Mouse (Mus musculus) embryonic fibroblast, embryonic 13.5 days (primary cell): ENCODE measurements at regions not wholly inside any gene's neighbourhood (a gene's known extent, or its start where the extent isn't known, plus 50 kb on each side); places are given as distances from the start of the nearest gene placed in this dataset.
A peak's percentile ranks its signal among the peaks of the same experiment; 100 is the strongest.

Experiments
- H3K27ac ChIP-seq: 2 replicates; pipeline ENCODE4 v1.5.1; 2012; ENCODE audit warnings: low read length, control low read depth, inconsistent platforms; ENCODE audit not compliant: insufficient read depth
- H3K4me1 ChIP-seq: 2 replicates; pipeline ENCODE4 v1.6.1; 2011; ENCODE audit warnings: low read length; ENCODE audit not compliant: control insufficient read depth, insufficient read depth
- H3K4me3 ChIP-seq: 2 replicates; pipeline ENCODE4 v1.5.1; 2011; ENCODE audit warnings: mild to moderate bottlenecking, control low read depth, low read length; ENCODE audit not compliant: insufficient read depth
- CTCF ChIP-seq: IDR thresholded peaks from 2 replicates; pipeline ENCODE4 v1.5.1; 2011; ENCODE audit warnings: mild to moderate bottlenecking, control low read depth, low read length, moderate library complexity, borderline replicate concordance; ENCODE audit not compliant: insufficient read depth
- POLR2A ChIP-seq: IDR thresholded peaks from 2 replicates; pipeline ENCODE4 v1.6.1; 2011; ENCODE audit warnings: low read depth, mild to moderate bottlenecking, control low read depth, low read length, moderate library complexity

DNA sequence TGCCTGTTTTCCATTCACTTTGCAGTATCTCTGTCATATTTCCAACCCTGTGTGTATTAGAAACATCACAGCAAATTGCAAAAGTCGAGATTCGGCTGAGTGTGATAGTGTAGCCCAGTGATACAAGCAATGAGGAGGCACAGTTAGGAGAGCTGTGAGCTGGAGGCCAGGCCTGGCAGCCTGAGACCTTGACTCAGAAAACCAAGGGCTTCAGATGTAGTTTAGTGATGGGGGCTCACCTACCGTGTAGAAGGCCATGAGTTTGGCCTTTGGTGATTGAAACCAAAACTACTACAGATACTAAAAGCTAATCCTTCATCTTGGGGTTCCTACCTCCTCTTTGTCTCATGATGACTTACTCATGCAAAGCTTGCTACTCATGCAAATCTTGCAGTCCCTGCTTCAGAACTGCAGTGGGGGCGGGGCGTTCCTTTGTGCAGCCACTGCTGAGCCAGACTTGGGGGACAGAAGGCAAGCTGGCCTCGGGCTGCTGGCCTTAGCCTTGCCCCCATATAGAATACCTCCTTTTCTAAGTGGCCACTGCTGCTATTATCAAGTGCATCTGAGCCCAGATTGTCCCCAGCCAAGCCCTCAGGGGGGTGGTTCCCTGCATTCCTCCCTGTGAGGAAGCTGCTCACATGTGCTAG lies 198.9 kb downstream of the Pik3r1 start:
- Histone ChIP-seq H3K4me1 (no peaks in the 10 kb centered on the region), H3K4me3 (no peak overlapping the region), H3K27ac (no peak overlapping the region)
- TF ChIP-seq CTCF, result no peak
- TF ChIP-seq POLR2A, result no peak

DNA sequence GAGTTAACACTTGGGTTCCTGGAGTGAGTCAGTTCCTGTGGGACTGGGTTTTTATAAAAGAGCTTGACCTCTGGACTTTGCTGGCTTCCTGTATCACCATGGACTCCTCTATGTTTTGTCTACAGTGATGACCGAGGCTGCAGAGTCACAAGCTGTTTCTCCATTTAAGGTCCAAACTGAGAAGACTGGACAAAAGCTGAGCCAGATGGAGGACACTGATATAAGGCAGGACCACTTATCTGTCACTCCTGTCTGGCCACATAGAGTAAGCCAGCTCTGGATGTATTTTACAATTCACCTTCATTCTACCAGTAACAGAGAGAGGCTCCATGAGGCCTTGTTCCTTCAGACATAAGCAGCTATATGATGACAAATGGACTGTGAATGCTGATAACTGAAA lies 202.7 kb downstream of the Pik3r1 start:
- H3K27ac ChIP-seq, result no peak overlapping the region
- no peak for TF ChIP-seq POLR2A
- no peaks in the 10 kb centered on the region for H3K4me1 ChIP-seq
- no peak overlapping the region for H3K4me3 ChIP-seq

DNA sequence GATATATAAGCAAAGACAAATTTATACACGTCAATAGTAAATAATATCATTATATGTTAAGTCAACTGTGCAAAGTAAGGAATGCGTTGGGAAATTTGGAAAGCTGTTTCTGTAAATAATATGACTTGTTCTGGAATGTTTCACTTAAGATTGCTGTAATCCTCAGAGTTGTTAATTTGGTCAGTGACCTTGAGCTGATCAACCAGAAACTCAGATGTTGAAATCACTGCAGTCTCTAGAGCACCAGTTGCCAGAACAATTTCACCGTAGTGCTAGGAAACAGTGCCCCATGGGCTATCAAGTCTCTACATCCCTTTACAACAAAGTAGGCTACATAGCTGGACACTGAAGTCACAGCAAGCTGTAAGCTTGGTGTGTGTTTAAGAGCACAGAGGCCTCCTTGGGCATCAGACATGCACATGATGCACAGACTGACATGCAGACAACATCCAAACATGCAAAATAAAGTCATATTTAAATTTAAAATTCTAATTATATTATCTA lies 212.6 kb downstream of the Pik3r1 start:
- H3K4me3 ChIP-seq, result no peak overlapping the region
- no peaks in the 10 kb centered on the region for H3K4me1 ChIP-seq
- H3K27ac ChIP-seq, result no peak overlapping the region
- no peak for TF ChIP-seq CTCF
- no peak for TF ChIP-seq POLR2A

DNA sequence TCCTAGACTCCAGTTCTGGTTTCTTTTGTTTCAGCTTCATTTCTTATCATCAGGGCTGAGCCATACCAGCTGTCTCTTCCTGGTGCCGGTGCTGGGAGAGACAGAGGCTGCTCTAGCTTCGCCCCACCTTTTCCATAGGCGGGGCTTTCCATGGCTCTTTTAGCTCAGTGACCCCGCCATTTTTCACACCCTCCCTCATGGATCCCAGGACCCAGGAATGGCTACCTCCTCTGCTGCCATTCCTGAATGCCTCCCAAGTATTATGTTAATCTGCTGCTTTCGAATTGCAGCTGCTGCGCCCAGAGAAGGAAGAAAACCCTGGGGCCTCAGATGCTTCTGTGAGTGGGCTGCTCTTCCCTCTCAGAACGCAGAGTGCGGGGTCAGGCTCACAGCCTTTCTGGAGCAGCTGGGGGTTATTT lies 214.9 kb downstream of the Pik3r1 start:
- H3K4me1 ChIP-seq, result no peaks in the 10 kb centered on the region; the same call in 1 of the 2 replicates
- no peak overlapping the region for H3K27ac ChIP-seq
- no peak overlapping the region for H3K4me3 ChIP-seq
- TF ChIP-seq POLR2A (no peak), CTCF (no peak)

DNA sequence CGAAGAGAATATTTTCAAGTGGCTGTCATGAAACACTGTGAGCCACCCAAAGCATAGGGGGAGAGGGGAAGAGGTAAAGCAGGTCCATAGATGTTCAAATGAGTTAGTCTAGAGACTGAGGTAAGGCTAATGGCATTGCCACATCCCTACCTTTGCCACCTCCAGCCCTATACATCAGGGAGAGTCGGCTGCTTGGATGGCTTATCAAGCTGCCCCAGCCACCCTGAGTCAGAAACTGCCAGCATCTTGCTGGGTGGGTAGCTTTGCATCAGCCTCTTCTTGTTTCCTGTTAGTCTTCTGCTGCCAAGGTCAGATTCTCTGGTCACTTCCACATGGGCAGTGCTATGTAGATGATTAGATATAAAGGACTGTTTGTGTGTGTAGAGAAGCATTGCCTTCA lies 215.6 kb downstream of the Pik3r1 start:
- no peaks in the 10 kb centered on the region; the same call in 1 of the 2 replicates for H3K4me1 ChIP-seq
- no peak for TF ChIP-seq CTCF
- no peak for TF ChIP-seq POLR2A
- no peak overlapping the region for H3K27ac ChIP-seq
- no peak overlapping the region for H3K4me3 ChIP-seq

DNA sequence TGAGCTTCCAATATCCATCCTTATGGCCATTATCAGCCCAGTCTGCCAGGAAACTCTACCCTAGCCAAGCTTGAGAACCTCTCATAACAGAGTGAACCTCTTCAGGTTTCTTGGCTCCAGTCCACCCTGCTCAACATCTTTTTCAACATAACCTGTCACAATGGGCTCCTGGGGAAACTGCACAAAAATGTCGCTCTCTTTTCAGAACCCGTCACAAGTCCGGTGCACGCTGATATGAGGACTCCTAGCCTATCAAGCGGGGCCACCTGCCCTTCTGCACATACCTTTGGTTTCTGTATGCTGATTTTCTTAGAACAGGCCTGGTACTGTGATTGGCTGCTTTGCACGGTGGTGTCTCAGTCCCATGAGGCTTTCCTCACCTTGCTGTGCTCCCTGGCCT lies 216.9 kb downstream of the Pik3r1 start:
- TF ChIP-seq CTCF (no peak), POLR2A (no peak)
- H3K4me3 ChIP-seq, result no peak overlapping the region
- H3K4me1 ChIP-seq, result no peaks in the 10 kb centered on the region; the same call in 1 of the 2 replicates
- H3K27ac ChIP-seq, result no peak overlapping the region

DNA sequence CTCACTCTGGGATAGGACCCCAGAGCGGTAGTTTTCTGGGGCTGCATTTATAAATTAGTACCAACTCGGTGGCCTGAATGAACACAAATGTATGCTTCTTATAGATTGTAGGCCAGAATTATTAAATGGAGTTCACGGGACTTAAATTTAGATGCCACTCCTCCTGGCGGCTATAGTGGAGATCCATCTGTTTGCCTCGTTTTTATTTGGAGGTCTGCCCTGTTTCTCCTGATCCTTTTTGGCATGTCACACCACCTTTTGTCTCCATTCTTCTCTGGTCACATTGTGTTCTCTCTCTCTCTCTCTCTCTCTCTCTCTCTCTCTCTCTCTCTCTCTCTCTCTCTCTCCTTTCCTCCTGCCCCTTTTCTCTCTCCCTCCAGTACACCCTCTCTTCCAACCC lies 217.5 kb downstream of the Pik3r1 start:
- Histone ChIP-seq H3K4me1 (peaks cover 3% of the 10 kb centered on the region; the same call in 1 of the 2 replicates), H3K4me3 (no peak overlapping the region), H3K27ac (no peak overlapping the region)
- no peak for TF ChIP-seq POLR2A

DNA sequence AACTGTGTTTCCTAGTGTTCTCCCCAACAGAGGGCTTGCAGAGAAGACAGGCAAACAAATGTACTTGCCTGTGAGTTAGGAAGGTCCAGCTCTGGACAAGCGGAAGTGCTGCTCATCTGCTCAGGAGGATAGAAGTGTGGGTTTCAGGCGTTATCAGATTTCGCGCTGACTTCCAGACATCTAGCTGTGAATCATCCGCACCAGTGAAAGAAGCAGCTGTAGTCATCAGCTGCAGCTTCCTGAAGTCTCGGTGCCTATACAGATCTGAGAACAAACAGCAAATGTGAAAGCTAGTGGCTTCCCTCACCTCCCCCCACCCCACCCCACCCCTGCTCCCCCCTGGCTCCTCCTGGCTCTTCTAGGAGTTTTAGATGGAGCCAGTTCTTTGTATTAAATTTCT lies 220.1 kb downstream of the Pik3r1 start:
- H3K4me3 ChIP-seq, result no peak overlapping the region
- no peak overlapping the region for H3K27ac ChIP-seq
- H3K4me1 ChIP-seq, result peaks cover 3% of the 10 kb centered on the region; the same call in 1 of the 2 replicates
- TF ChIP-seq POLR2A (no peak), CTCF (no peak)

DNA sequence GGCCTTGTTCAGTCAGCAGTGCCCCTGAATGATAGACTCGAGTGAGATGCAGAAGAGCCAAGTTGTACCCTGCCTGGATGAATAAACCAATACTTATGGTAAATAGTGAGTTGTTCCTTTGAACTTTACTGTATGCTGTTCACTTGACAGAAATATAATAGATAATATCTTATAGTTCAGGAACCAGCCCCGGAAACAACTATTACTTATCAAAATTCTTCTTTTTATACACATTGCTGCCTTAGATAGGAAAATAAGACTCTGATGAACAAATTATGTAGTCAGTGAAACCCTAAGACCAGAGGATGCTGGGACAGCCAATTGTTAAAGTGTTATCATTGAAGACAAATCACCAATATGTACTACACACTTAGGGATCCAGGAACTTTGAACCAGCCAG lies 220.7 kb downstream of the Pik3r1 start:
- Histone ChIP-seq H3K4me3 (no peak overlapping the region), H3K27ac (no peak overlapping the region), H3K4me1 (peaks cover 3% of the 10 kb centered on the region; the same call in 1 of the 2 replicates)
- no peak for TF ChIP-seq POLR2A
- no peak for TF ChIP-seq CTCF

DNA sequence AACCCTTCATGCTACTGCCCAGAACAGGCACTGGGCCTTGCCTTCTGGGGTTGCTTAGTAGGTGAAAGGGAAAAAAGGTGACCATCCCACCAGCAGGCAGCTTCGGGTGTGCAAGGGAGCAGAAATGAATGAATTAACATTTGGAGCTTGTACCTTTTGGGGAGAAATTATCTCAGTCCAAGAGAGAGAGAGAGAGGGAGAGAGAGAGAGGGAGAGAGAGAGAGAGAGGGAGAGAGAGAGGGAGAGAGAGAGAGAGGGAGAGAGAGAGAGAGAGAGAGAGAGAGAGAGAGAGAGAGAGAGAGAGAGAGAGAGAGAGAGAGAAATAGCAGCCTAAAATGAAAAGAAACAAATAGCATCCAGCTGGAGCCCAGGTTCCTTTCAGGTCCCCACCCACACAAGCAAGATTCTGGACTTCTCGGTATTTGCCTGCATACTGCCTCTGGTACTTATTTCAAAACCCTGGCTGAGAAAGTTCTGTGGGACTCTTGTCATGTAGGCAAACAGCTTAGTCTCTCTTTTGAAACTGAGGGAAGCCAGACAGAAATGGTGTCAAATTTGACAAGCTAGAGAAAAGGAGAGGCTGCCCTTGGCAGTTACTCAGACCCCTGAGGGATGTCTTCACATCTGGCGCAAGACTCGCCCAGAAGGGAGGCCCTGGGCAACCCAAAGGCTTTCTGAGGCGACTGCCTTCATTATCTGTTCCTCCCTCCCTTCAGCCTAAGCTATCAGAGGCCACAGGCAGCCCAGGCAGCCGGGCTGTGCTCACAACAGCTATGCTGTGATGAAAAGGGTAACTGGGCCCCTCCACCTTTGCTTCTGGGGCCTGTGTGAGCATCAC lies 222.5 kb downstream of the Pik3r1 start:
- TF ChIP-seq POLR2A, result no peak
- no peak for TF ChIP-seq CTCF
- Histone ChIP-seq H3K4me3 (no peak overlapping the region), H3K27ac (peak overlapping the region; percentile 20; the same call in 1 of the 2 replicates), H3K4me1 (peaks cover 13% of the 10 kb centered on the region)
